Comparison of ENCODE assay signal across 7 mouse cellular contexts in genomic region chr19:16779786-16780185, GRCm38 (mm10). TPM values are rescaled to one million over a fixed set of nuclear protein-coding genes. Genes with fewer than 3 reads are reported as not detected.
A peak's percentile ranks its signal among the peaks of the same experiment; 100 is the strongest.
DNase-seq lines count a peak whose midpoint lies in the region; ATAC-seq and TF ChIP-seq lines count a peak whose summit lies in the region.

No protein-coding gene starts in this region.

- 11% methylated on average over 8 of the region's 8 CpGs for WGBS in lung, embryonic 14.5 days
- 19% methylated on average over 8 of the region's 8 CpGs for WGBS in embryonic facial prominence, embryonic 14.5 days
- WGBS in intestine, postnatal 0 days, result 23% methylated on average over 8 of the region's 8 CpGs
- 19% methylated on average over 8 of the region's 8 CpGs for WGBS in neural tube, embryonic 15.5 days

- no peaks in the 10 kb centered on the region for H3K27me3 ChIP-seq in lung, embryonic 14.5 days (ENCODE audit: insufficient read depth, low read length)
- peaks cover 7% of the 10 kb centered on the region for H3K27me3 ChIP-seq in embryonic facial prominence, embryonic 14.5 days (replicated peaks; ENCODE audit: control insufficient read depth, insufficient read depth, low read length)
- H3K27me3 ChIP-seq in intestine, postnatal 0 days (replicated peaks; ENCODE audit: control insufficient read depth, insufficient read depth, low read length), result peaks cover 11% of the 10 kb centered on the region; the same call in 1 of the 2 replicates
- H3K27me3 ChIP-seq in neural tube, embryonic 15.5 days (replicated peaks), result peaks cover 13% of the 10 kb centered on the region; the same call in 1 of the 2 replicates

- peak overlapping the region; percentile 68 for H3K4me3 ChIP-seq in lung, embryonic 14.5 days (ENCODE audit: low read depth, low read length)
- peak overlapping the region; percentile 73 for H3K4me3 ChIP-seq in embryonic facial prominence, embryonic 14.5 days (ENCODE audit: low read depth, low read length)
- peak overlapping the region; percentile 75 for H3K4me3 ChIP-seq in intestine, postnatal 0 days (ENCODE audit: low read depth, low read length)
- peak overlapping the region; percentile 73 for H3K4me3 ChIP-seq in neural tube, embryonic 15.5 days (replicated peaks)

- no peaks in the 10 kb centered on the region for H3K9me3 ChIP-seq in lung, embryonic 14.5 days (ENCODE audit: low read depth, low read length)
- no peaks in the 10 kb centered on the region for H3K9me3 ChIP-seq in embryonic facial prominence, embryonic 14.5 days (ENCODE audit: control insufficient read depth, low read length)
- no peaks in the 10 kb centered on the region for H3K9me3 ChIP-seq in intestine, postnatal 0 days (ENCODE audit: control insufficient read depth)
- H3K9me3 ChIP-seq in neural tube, embryonic 15.5 days (replicated peaks), result no peaks in the 10 kb centered on the region

- H3K27ac ChIP-seq in lung, embryonic 14.5 days (ENCODE audit: low read depth), result no peak overlapping the region
- H3K27ac ChIP-seq in embryonic facial prominence, embryonic 14.5 days (replicated peaks; ENCODE audit: low read depth, low read length), result no peak overlapping the region
- H3K27ac ChIP-seq in intestine, postnatal 0 days (ENCODE audit: low read depth, low read length), result no peak overlapping the region
- no peak overlapping the region for H3K27ac ChIP-seq in neural tube, embryonic 15.5 days (replicated peaks)

- H3K4me2 ChIP-seq in lung, embryonic 14.5 days, result peak overlapping the region; percentile 96
- H3K4me2 ChIP-seq in embryonic facial prominence, embryonic 14.5 days (ENCODE audit: low read depth, low read length), result peak overlapping the region; percentile 99
- H3K4me2 ChIP-seq in intestine, postnatal 0 days (replicated peaks; ENCODE audit: low read depth), result peak overlapping the region; percentile 98
- peak overlapping the region; percentile 98 for H3K4me2 ChIP-seq in neural tube, embryonic 15.5 days

- TF ChIP-seq CTCF in lung, embryonic 14.5 days (IDR thresholded peaks at IDR 0.05; ENCODE audit: low read depth), result no peak
- TF ChIP-seq CTCF in intestine, postnatal 0 days (IDR thresholded peaks at IDR 0.05; ENCODE audit: low read depth), result no peak

- no peak for ATAC-seq in lung, embryonic 14.5 days (ENCODE audit: insufficient read depth)
- ATAC-seq in embryonic facial prominence, embryonic 14.5 days (ENCODE audit: low read depth), result no peak
- no peak for ATAC-seq in intestine, postnatal 0 days
- no peak for ATAC-seq in neural tube, embryonic 15.5 days (ENCODE audit: low FRiP score)

- H3K9ac ChIP-seq in lung, embryonic 14.5 days, result peak overlapping the region; percentile 64
- peak overlapping the region; percentile 69 for H3K9ac ChIP-seq in embryonic facial prominence, embryonic 14.5 days (ENCODE audit: low read depth, low read length)
- peak overlapping the region; percentile 48 for H3K9ac ChIP-seq in intestine, postnatal 0 days (ENCODE audit: low read depth, low read length)
- H3K9ac ChIP-seq in neural tube, embryonic 15.5 days (replicated peaks), result peak overlapping the region; percentile 56

- 0 out of 2 replicates have a peak, but pooled peaks cover 4% of the 10 kb centered on the region for H3K4me1 ChIP-seq in lung, embryonic 14.5 days (ENCODE audit: insufficient read depth)
- peaks cover 7% of the 10 kb centered on the region; the same call in 1 of the 2 replicates for H3K4me1 ChIP-seq in embryonic facial prominence, embryonic 14.5 days (ENCODE audit: control insufficient read depth, insufficient read depth, low read length)
- H3K4me1 ChIP-seq in intestine, postnatal 0 days (replicated peaks; ENCODE audit: control insufficient read depth, insufficient read depth, low read length), result no peaks in the 10 kb centered on the region
- peaks cover 13% of the 10 kb centered on the region for H3K4me1 ChIP-seq in neural tube, embryonic 15.5 days

- DNase-seq in lung, embryonic 14.5 days, result no peak
- no peak for DNase-seq in lung, adult 18-20 months
- DNase-seq in embryonic facial prominence, embryonic 14.5 days (ENCODE audit: low spot score), result no peak
- no peak for DNase-seq in right cerebral cortex, adult 18-20 months
- DNase-seq in spleen, postnatal 36 days (ENCODE audit: low spot score in 2 of 2), result no peak

- no peaks in the 10 kb centered on the region for H3K36me3 ChIP-seq in lung, embryonic 14.5 days (ENCODE audit: insufficient read depth)
- H3K36me3 ChIP-seq in embryonic facial prominence, embryonic 14.5 days (ENCODE audit: control insufficient read depth, insufficient read depth, low read length), result no peaks in the 10 kb centered on the region
- H3K36me3 ChIP-seq in intestine, postnatal 0 days (ENCODE audit: control insufficient read depth, insufficient read depth), result no peaks in the 10 kb centered on the region
- H3K36me3 ChIP-seq in neural tube, embryonic 15.5 days, result no peaks in the 10 kb centered on the region

RNA-seq across cellular contexts. Expression of gene Vps13a, which starts 0.9 kb away (rescaled TPM):
- 12.0 and 12.2 TPM in 2 replicates for polyA plus RNA-seq in lung, embryonic 14.5 days (2014; fragmentation: Nextera tagmentation; extraction: Ambion mirVana)
- 9.5 and 9.8 TPM in 2 replicates for polyA plus RNA-seq in embryonic facial prominence, embryonic 14.5 days (2014; fragmentation: Nextera tagmentation; extraction: Ambion mirVana)
- 6.3 and 6.9 TPM in 2 replicates for polyA plus RNA-seq in intestine, postnatal 0 days (2015; fragmentation: Nextera tagmentation; extraction: Ambion mirVana)
- 8.8 and 10.8 TPM in 2 replicates for polyA plus RNA-seq in neural tube, embryonic 15.5 days (2015; fragmentation: Nextera tagmentation; extraction: Ambion mirVana)
